Mouse (Mus musculus): ENCODE measurements around the gene Dtl. TPM values are rescaled to one million over a fixed set of nuclear protein-coding genes. Genes with fewer than 3 reads are reported as not detected.

The Dtl gene
- polyA plus RNA-seq, 1 experiment from 2014 or later: 39.9 TPM

- ATAC-seq (replicated peaks; ENCODE audit: insufficient number of reproducible peaks, low FRiP score, low TSS enrichment): no peak
- H3K4me2 ChIP-seq: no peak overlapping the region
- peaks cover 12% of the 10 kb centered on the region; the same call in 1 of the 2 replicates for H3K36me3 ChIP-seq (ENCODE audit: control insufficient read depth, insufficient read depth, low read length)
- H3K9me3 ChIP-seq (replicated peaks; ENCODE audit: control insufficient read depth, low read length): no peaks in the 10 kb centered on the region
- H3K27ac ChIP-seq (ENCODE audit: low read depth, low read length): no peak overlapping the region
- no peak overlapping the region for H3K9ac ChIP-seq (ENCODE audit: low read depth, low read length)
- WGBS (ENCODE audit: insufficient replicate concordance): 55% methylated on average over 3 of the region's 3 CpGs
- no peaks in the 10 kb centered on the region for H3K27me3 ChIP-seq (ENCODE audit: control insufficient read depth, insufficient read depth, low read length)
- H3K4me1 ChIP-seq (ENCODE audit: control insufficient read depth, insufficient read depth, low read length): peaks cover 8% of the 10 kb centered on the region; the same call in 1 of the 2 replicates
- no peak overlapping the region for H3K4me3 ChIP-seq (ENCODE audit: low read depth, low read length)
Measured at GRCm38 (mm10) chr1:191543747-191544146, 31.6 kb downstream of the Dtl start.

- 70% methylated on average over 4 of the region's 4 CpGs for WGBS (ENCODE audit: insufficient replicate concordance)
- Histone ChIP-seq H3K4me1 (ENCODE audit: control insufficient read depth, insufficient read depth, low read length) (peaks cover 8% of the 10 kb centered on the region; the same call in 1 of the 2 replicates), H3K4me2 (no peak overlapping the region), H3K36me3 (ENCODE audit: control insufficient read depth, insufficient read depth, low read length) (peaks cover 12% of the 10 kb centered on the region; the same call in 1 of the 2 replicates), H3K4me3 (ENCODE audit: low read depth, low read length) (no peak overlapping the region), H3K9me3 (replicated peaks; ENCODE audit: control insufficient read depth, low read length) (no peaks in the 10 kb centered on the region), H3K27ac (ENCODE audit: low read depth, low read length) (no peak overlapping the region), H3K9ac (ENCODE audit: low read depth, low read length) (no peak overlapping the region), H3K27me3 (ENCODE audit: control insufficient read depth, insufficient read depth, low read length) (no peaks in the 10 kb centered on the region)
- no peak for ATAC-seq (replicated peaks; ENCODE audit: insufficient number of reproducible peaks, low FRiP score, low TSS enrichment)
Measured at GRCm38 (mm10) chr1:191541619-191542018, 33.7 kb downstream of the Dtl start.

GRCm38 (mm10) chr1:191541014-191541413, 34.3 kb downstream of the Dtl start:
- H3K9ac ChIP-seq (ENCODE audit: low read depth, low read length): no peak overlapping the region
- H3K4me2 ChIP-seq: no peak overlapping the region
- no peak overlapping the region for H3K27ac ChIP-seq (ENCODE audit: low read depth, low read length)
- H3K4me1 ChIP-seq (ENCODE audit: control insufficient read depth, insufficient read depth, low read length): peaks cover 8% of the 10 kb centered on the region; the same call in 1 of the 2 replicates
- ATAC-seq (replicated peaks; ENCODE audit: insufficient number of reproducible peaks, low FRiP score, low TSS enrichment): no peak
- H3K27me3 ChIP-seq (ENCODE audit: control insufficient read depth, insufficient read depth, low read length): no peaks in the 10 kb centered on the region
- no peak overlapping the region for H3K4me3 ChIP-seq (ENCODE audit: low read depth, low read length)
- WGBS (ENCODE audit: insufficient replicate concordance): 73% methylated on average over 9 of the region's 9 CpGs
- H3K36me3 ChIP-seq (ENCODE audit: control insufficient read depth, insufficient read depth, low read length): peaks cover 12% of the 10 kb centered on the region; the same call in 1 of the 2 replicates
- no peaks in the 10 kb centered on the region for H3K9me3 ChIP-seq (replicated peaks; ENCODE audit: control insufficient read depth, low read length)

- H3K36me3 ChIP-seq (ENCODE audit: control insufficient read depth, insufficient read depth, low read length): peaks cover 9% of the 10 kb centered on the region; the same call in 1 of the 2 replicates
- H3K27me3 ChIP-seq (ENCODE audit: control insufficient read depth, insufficient read depth, low read length): no peaks in the 10 kb centered on the region
- H3K27ac ChIP-seq (ENCODE audit: low read depth, low read length): no peak overlapping the region
- 69% methylated on average over 2 of the region's 2 CpGs for WGBS (ENCODE audit: insufficient replicate concordance)
- peaks cover 8% of the 10 kb centered on the region; the same call in 1 of the 2 replicates for H3K4me1 ChIP-seq (ENCODE audit: control insufficient read depth, insufficient read depth, low read length)
- no peak for ATAC-seq (replicated peaks; ENCODE audit: insufficient number of reproducible peaks, low FRiP score, low TSS enrichment)
- H3K9ac ChIP-seq (ENCODE audit: low read depth, low read length): no peak overlapping the region
- no peak overlapping the region for H3K4me2 ChIP-seq
- H3K9me3 ChIP-seq (replicated peaks; ENCODE audit: control insufficient read depth, low read length): no peaks in the 10 kb centered on the region
- H3K4me3 ChIP-seq (ENCODE audit: low read depth, low read length): no peak overlapping the region
Measured at GRCm38 (mm10) chr1:191540300-191540699, 35.0 kb downstream of the Dtl start.

GRCm38 (mm10) chr1:191534896-191535295, 40.4 kb downstream of the Dtl start:
- ATAC-seq (replicated peaks; ENCODE audit: insufficient number of reproducible peaks, low FRiP score, low TSS enrichment): no peak
- no peaks in the 10 kb centered on the region for H3K4me1 ChIP-seq (ENCODE audit: control insufficient read depth, insufficient read depth, low read length)
- H3K9ac ChIP-seq (ENCODE audit: low read depth, low read length): no peak overlapping the region
- no peak overlapping the region for H3K27ac ChIP-seq (ENCODE audit: low read depth, low read length)
- no peaks in the 10 kb centered on the region for H3K27me3 ChIP-seq (ENCODE audit: control insufficient read depth, insufficient read depth, low read length)
- no peak overlapping the region for H3K4me2 ChIP-seq
- no peaks in the 10 kb centered on the region for H3K36me3 ChIP-seq (ENCODE audit: control insufficient read depth, insufficient read depth, low read length)
- no peaks in the 10 kb centered on the region for H3K9me3 ChIP-seq (replicated peaks; ENCODE audit: control insufficient read depth, low read length)
- no peak overlapping the region for H3K4me3 ChIP-seq (ENCODE audit: low read depth, low read length)
- WGBS (ENCODE audit: insufficient replicate concordance): 65% methylated on average over 2 of the region's 2 CpGs

GRCm38 (mm10) chr1:191531023-191531422, 44.3 kb downstream of the Dtl start:
- Histone ChIP-seq H3K27ac (ENCODE audit: low read depth, low read length) (no peak overlapping the region), H3K27me3 (ENCODE audit: control insufficient read depth, insufficient read depth, low read length) (no peaks in the 10 kb centered on the region), H3K9ac (ENCODE audit: low read depth, low read length) (no peak overlapping the region), H3K4me1 (ENCODE audit: control insufficient read depth, insufficient read depth, low read length) (0 out of 2 replicates have a peak, but pooled peaks cover 2% of the 10 kb centered on the region), H3K9me3 (replicated peaks; ENCODE audit: control insufficient read depth, low read length) (no peaks in the 10 kb centered on the region), H3K4me3 (ENCODE audit: low read depth, low read length) (no peak overlapping the region), H3K4me2 (no peak overlapping the region), H3K36me3 (ENCODE audit: control insufficient read depth, insufficient read depth, low read length) (no peaks in the 10 kb centered on the region)
- ATAC-seq (replicated peaks; ENCODE audit: insufficient number of reproducible peaks, low FRiP score, low TSS enrichment): no peak
- WGBS (ENCODE audit: insufficient replicate concordance): 38% methylated on average over 1 of the region's 1 CpGs

- WGBS (ENCODE audit: insufficient replicate concordance): 84% methylated on average over 2 of the region's 2 CpGs
- Histone ChIP-seq H3K4me2 (no peak overlapping the region), H3K4me3 (ENCODE audit: low read depth, low read length) (no peak overlapping the region), H3K27ac (ENCODE audit: low read depth, low read length) (no peak overlapping the region), H3K9me3 (replicated peaks; ENCODE audit: control insufficient read depth, low read length) (no peaks in the 10 kb centered on the region), H3K27me3 (ENCODE audit: control insufficient read depth, insufficient read depth, low read length) (no peaks in the 10 kb centered on the region), H3K4me1 (ENCODE audit: control insufficient read depth, insufficient read depth, low read length) (0 out of 2 replicates have a peak, but pooled peaks cover 2% of the 10 kb centered on the region), H3K9ac (ENCODE audit: low read depth, low read length) (no peak overlapping the region), H3K36me3 (ENCODE audit: control insufficient read depth, insufficient read depth, low read length) (no peaks in the 10 kb centered on the region)
- ATAC-seq (replicated peaks; ENCODE audit: insufficient number of reproducible peaks, low FRiP score, low TSS enrichment): no peak
Measured at GRCm38 (mm10) chr1:191529406-191529805, 45.9 kb downstream of the Dtl start.

GRCm38 (mm10) chr1:191527921-191528612, 47.3 kb downstream of the Dtl start:
- peak overlapping the region; percentile 10; the same call in 1 of the 2 replicates for H3K27ac ChIP-seq (ENCODE audit: low read depth, low read length)
- no peak for ATAC-seq (replicated peaks; ENCODE audit: insufficient number of reproducible peaks, low FRiP score, low TSS enrichment)
- 54% methylated on average over 4 of the region's 4 CpGs for WGBS (ENCODE audit: insufficient replicate concordance)

GRCm38 (mm10) chr1:191527089-191527488, 48.3 kb downstream of the Dtl start:
- Histone ChIP-seq H3K4me2 (no peak overlapping the region), H3K9me3 (replicated peaks; ENCODE audit: control insufficient read depth, low read length) (no peaks in the 10 kb centered on the region), H3K27ac (ENCODE audit: low read depth, low read length) (no peak overlapping the region), H3K27me3 (ENCODE audit: control insufficient read depth, insufficient read depth, low read length) (no peaks in the 10 kb centered on the region), H3K4me1 (ENCODE audit: control insufficient read depth, insufficient read depth, low read length) (0 out of 2 replicates have a peak, but pooled peaks cover 2% of the 10 kb centered on the region), H3K4me3 (ENCODE audit: low read depth, low read length) (no peak overlapping the region), H3K36me3 (ENCODE audit: control insufficient read depth, insufficient read depth, low read length) (no peaks in the 10 kb centered on the region), H3K9ac (ENCODE audit: low read depth, low read length) (no peak overlapping the region)
- no peak for ATAC-seq (replicated peaks; ENCODE audit: insufficient number of reproducible peaks, low FRiP score, low TSS enrichment)
- 49% methylated on average over 3 of the region's 3 CpGs for WGBS (ENCODE audit: insufficient replicate concordance)

More at GRCm38 (mm10) chr1:191527921-191528612, 47.3 kb downstream of the Dtl start:
- H3K4me2 ChIP-seq: no peak overlapping the region
- no peak overlapping the region for H3K9ac ChIP-seq (ENCODE audit: low read depth, low read length)
- no peak overlapping the region for H3K4me3 ChIP-seq (ENCODE audit: low read depth, low read length)
- 0 out of 2 replicates have a peak, but pooled peaks cover 2% of the 10 kb centered on the region for H3K4me1 ChIP-seq (ENCODE audit: control insufficient read depth, insufficient read depth, low read length)
- no peaks in the 10 kb centered on the region for H3K36me3 ChIP-seq (ENCODE audit: control insufficient read depth, insufficient read depth, low read length)
- no peaks in the 10 kb centered on the region for H3K9me3 ChIP-seq (replicated peaks; ENCODE audit: control insufficient read depth, low read length)
- H3K27me3 ChIP-seq (ENCODE audit: control insufficient read depth, insufficient read depth, low read length): no peaks in the 10 kb centered on the region
